Mouse (Mus musculus): ENCODE data around the gene Cys1. TPM values are rescaled to one million over a fixed set of nuclear protein-coding genes. Genes with fewer than 3 reads are reported as not detected.

The Cys1 gene
- polyA plus RNA-seq (2016; fragmentation: Nextera tagmentation; extraction: Ambion mirVana): 0.16 and 0.53 TPM in 2 replicates

GRCm38 (mm10) chr12:24681286-24682023 lies at the start of gene Cys1:
TSS of gene Cys1 (minus strand) at chr12:24681813.
- Histone ChIP-seq H3K27me3 (replicated peaks; ENCODE audit: low read depth, poor library complexity, severe bottlenecking) (peaks cover 77% of the 10 kb centered on the region), H3K36me3 (replicated peaks) (no peaks in the 10 kb centered on the region), H3K4me3 (peak within 1 kb of the TSS; percentile 72), H3K4me1 (peaks cover 25% of the 10 kb centered on the region), H3K27ac (replicated peaks) (peak within 1 kb of the TSS; percentile 78), H3K9me3 (no peaks in the 10 kb centered on the region)
- WGBS: 2% methylated on average over 20 of the region's 20 CpGs
- peak; percentile 20 for DNase-seq (ENCODE audit: low spot score)

- H3K36me3 ChIP-seq (replicated peaks): no peaks in the 10 kb centered on the region
Observed at GRCm38 (mm10) chr12:24724369-24724768, 42.8 kb upstream of the Cys1 start.

GRCm38 (mm10) chr12:24723859-24724258 lies 42.2 kb upstream of the Cys1 start:
- DNase-seq (ENCODE audit: low spot score): no peak
- peak overlapping the region; percentile 77 for H3K27ac ChIP-seq (replicated peaks)
- H3K4me1 ChIP-seq: peaks cover 23% of the 10 kb centered on the region
- no peak overlapping the region; the same call in 1 of the 2 replicates for H3K4me3 ChIP-seq
- peaks cover 4% of the 10 kb centered on the region; the same call in 1 of the 2 replicates for H3K9me3 ChIP-seq
- no peaks in the 10 kb centered on the region for H3K27me3 ChIP-seq (replicated peaks; ENCODE audit: low read depth, poor library complexity, severe bottlenecking)
- H3K36me3 ChIP-seq (replicated peaks): no peaks in the 10 kb centered on the region
- 68% methylated on average over 4 of the region's 4 CpGs for WGBS

More at GRCm38 (mm10) chr12:24724369-24724768, 42.8 kb upstream of the Cys1 start:
- H3K4me3 ChIP-seq: peak overlapping the region; percentile 28; the same call in 1 of the 2 replicates
- no peaks in the 10 kb centered on the region for H3K27me3 ChIP-seq (replicated peaks; ENCODE audit: low read depth, poor library complexity, severe bottlenecking)
- H3K4me1 ChIP-seq: peaks cover 19% of the 10 kb centered on the region
- DNase-seq (ENCODE audit: low spot score): peak; percentile 82
- WGBS: 13% methylated on average over 2 of the region's 2 CpGs
- H3K27ac ChIP-seq (replicated peaks): peak overlapping the region; percentile 77
- H3K9me3 ChIP-seq: peaks cover 9% of the 10 kb centered on the region; the same call in 1 of the 2 replicates

GRCm38 (mm10) chr12:24723434-24723833 lies 41.8 kb upstream of the Cys1 start:
- H3K9me3 ChIP-seq: peaks cover 3% of the 10 kb centered on the region; the same call in 1 of the 2 replicates
- peaks cover 23% of the 10 kb centered on the region for H3K4me1 ChIP-seq
- no peak overlapping the region for H3K4me3 ChIP-seq
- H3K27me3 ChIP-seq (replicated peaks; ENCODE audit: low read depth, poor library complexity, severe bottlenecking): no peaks in the 10 kb centered on the region
- no peaks in the 10 kb centered on the region for H3K36me3 ChIP-seq (replicated peaks)
- no peak for DNase-seq (ENCODE audit: low spot score)
- 54% methylated on average over 2 of the region's 2 CpGs for WGBS
- peak overlapping the region; percentile 77 for H3K27ac ChIP-seq (replicated peaks)

GRCm38 (mm10) chr12:24716721-24717301 lies 35.2 kb upstream of the Cys1 start:
- Histone ChIP-seq H3K4me3 (no peak overlapping the region), H3K9me3 (no peaks in the 10 kb centered on the region), H3K27ac (replicated peaks) (no peak overlapping the region), H3K4me1 (peaks cover 27% of the 10 kb centered on the region), H3K36me3 (replicated peaks) (peaks cover 38% of the 10 kb centered on the region), H3K27me3 (replicated peaks; ENCODE audit: low read depth, poor library complexity, severe bottlenecking) (no peaks in the 10 kb centered on the region)
- WGBS: 50% methylated on average over 4 of the region's 4 CpGs
- DNase-seq (ENCODE audit: low spot score): peak; percentile 66

- WGBS: 72% methylated on average over 2 of the region's 2 CpGs
- Histone ChIP-seq H3K27me3 (replicated peaks; ENCODE audit: low read depth, poor library complexity, severe bottlenecking) (no peaks in the 10 kb centered on the region), H3K4me1 (peaks cover 41% of the 10 kb centered on the region), H3K27ac (replicated peaks) (no peak overlapping the region), H3K4me3 (no peak overlapping the region), H3K9me3 (no peaks in the 10 kb centered on the region), H3K36me3 (replicated peaks) (peaks cover 52% of the 10 kb centered on the region)
- DNase-seq (ENCODE audit: low spot score): no peak
Observed at GRCm38 (mm10) chr12:24715268-24715896, 33.8 kb upstream of the Cys1 start.

- WGBS: 77% methylated on average over 5 of the region's 5 CpGs
Observed at GRCm38 (mm10) chr12:24714579-24715255, 33.1 kb upstream of the Cys1 start.

GRCm38 (mm10) chr12:24712396-24712795 lies 30.8 kb upstream of the Cys1 start:
- no peaks in the 10 kb centered on the region for H3K9me3 ChIP-seq
- peaks cover 65% of the 10 kb centered on the region for H3K36me3 ChIP-seq (replicated peaks)
- H3K27ac ChIP-seq (replicated peaks): no peak overlapping the region
- H3K4me3 ChIP-seq: 0 out of 2 replicates have a peak overlapping the region, but pooled peaks have one; percentile 91
- H3K4me1 ChIP-seq: peaks cover 46% of the 10 kb centered on the region
- DNase-seq (ENCODE audit: low spot score): no peak
- WGBS: 90% methylated on average over 8 of the region's 8 CpGs
- H3K27me3 ChIP-seq (replicated peaks; ENCODE audit: low read depth, poor library complexity, severe bottlenecking): no peaks in the 10 kb centered on the region

More at GRCm38 (mm10) chr12:24714579-24715255, 33.1 kb upstream of the Cys1 start:
- Histone ChIP-seq H3K4me3 (no peak overlapping the region), H3K27ac (replicated peaks) (no peak overlapping the region), H3K4me1 (peaks cover 46% of the 10 kb centered on the region), H3K9me3 (no peaks in the 10 kb centered on the region), H3K36me3 (replicated peaks) (peaks cover 59% of the 10 kb centered on the region), H3K27me3 (replicated peaks; ENCODE audit: low read depth, poor library complexity, severe bottlenecking) (no peaks in the 10 kb centered on the region)
- DNase-seq (ENCODE audit: low spot score): no peak

GRCm38 (mm10) chr12:24710672-24711071 lies 29.1 kb upstream of the Cys1 start:
- Histone ChIP-seq H3K27me3 (replicated peaks; ENCODE audit: low read depth, poor library complexity, severe bottlenecking) (no peaks in the 10 kb centered on the region), H3K36me3 (replicated peaks) (peaks cover 65% of the 10 kb centered on the region), H3K4me3 (peak overlapping the region; percentile 91), H3K27ac (replicated peaks) (0 out of 2 replicates have a peak overlapping the region, but pooled peaks have one; percentile 7), H3K4me1 (peaks cover 54% of the 10 kb centered on the region), H3K9me3 (no peaks in the 10 kb centered on the region)
- WGBS: 77% methylated on average over 5 of the region's 5 CpGs
- DNase-seq (ENCODE audit: low spot score): peak; percentile 54

GRCm38 (mm10) chr12:24709831-24710508 lies 28.4 kb upstream of the Cys1 start:
- Histone ChIP-seq H3K36me3 (replicated peaks) (peaks cover 58% of the 10 kb centered on the region), H3K9me3 (no peaks in the 10 kb centered on the region), H3K27ac (replicated peaks) (peak overlapping the region; percentile 99), H3K4me3 (peak overlapping the region; percentile 91), H3K27me3 (replicated peaks; ENCODE audit: low read depth, poor library complexity, severe bottlenecking) (no peaks in the 10 kb centered on the region), H3K4me1 (peaks cover 54% of the 10 kb centered on the region)
- 44% methylated on average over 5 of the region's 5 CpGs for WGBS
- DNase-seq (ENCODE audit: low spot score): peak; percentile 81

- DNase-seq (ENCODE audit: low spot score): peak; percentile 48
- Histone ChIP-seq H3K9me3 (no peaks in the 10 kb centered on the region), H3K4me3 (peak overlapping the region; percentile 91), H3K27me3 (replicated peaks; ENCODE audit: low read depth, poor library complexity, severe bottlenecking) (no peaks in the 10 kb centered on the region), H3K4me1 (peaks cover 54% of the 10 kb centered on the region), H3K36me3 (replicated peaks) (peaks cover 53% of the 10 kb centered on the region), H3K27ac (replicated peaks) (peak overlapping the region; percentile 99)
- 25% methylated on average over 6 of the region's 6 CpGs for WGBS
Observed at GRCm38 (mm10) chr12:24709409-24709808, 27.8 kb upstream of the Cys1 start.

All from embryonic facial prominence, embryonic 10.5 days (tissue).